22 mouse cellular contexts compared by ENCODE assay signal in genomic region chr9:62231046-62231445, GRCm38 (mm10). TPM values are rescaled to one million over a fixed set of nuclear protein-coding genes. Genes with fewer than 3 reads are reported as not detected.
DNase-seq lines count a peak whose midpoint lies in the region; TF ChIP-seq lines count a peak whose summit lies in the region.
"Had no signal": no experiment of that assay in that cellular context is flagged by ENCODE, and none has a peak within 500 bp of the region (broad histone marks: within the 10 kb centered on the region; RNA-seq: fewer than 3 reads in every experiment).

No protein-coding gene starts in this region.

- WGBS in heart, adult 2 months = 26% methylated on average over 3 of the region's 3 CpGs

- H3K27me3 ChIP-seq in heart, adult 2 months (ENCODE audit: control insufficient read depth, insufficient read depth, low read length) = no peaks in the 10 kb centered on the region
- H3K27me3 ChIP-seq: embryonic facial prominence, embryonic 15.5 days; forebrain, embryonic 12.5 days; midbrain, embryonic 13.5 days; stomach, embryonic 15.5 days had no signal

- H3K36me3 ChIP-seq in heart, adult 2 months (ENCODE audit: control insufficient read depth, insufficient read depth, low read length) = no peaks in the 10 kb centered on the region
- H3K36me3 ChIP-seq: embryonic facial prominence, embryonic 15.5 days; forebrain, embryonic 12.5 days; midbrain, embryonic 13.5 days; stomach, embryonic 15.5 days had no signal

- no peaks in the 10 kb centered on the region for H3K79me2 ChIP-seq in heart, adult 2 months (replicated peaks; ENCODE audit: control insufficient read depth, insufficient read depth, low read length)

- H3K4me1 ChIP-seq in heart, adult 2 months (ENCODE audit: control insufficient read depth, insufficient read depth, low read length) = peaks cover 4% of the 10 kb centered on the region
- H3K4me1 ChIP-seq: forebrain, embryonic 12.5 days; midbrain, embryonic 13.5 days had no signal

- no peak for TF ChIP-seq POLR2A in heart, adult 2 months (IDR thresholded peaks at IDR 0.05; ENCODE audit: insufficient read depth, low read depth, low read length)

- no peak overlapping the region for H3K9ac ChIP-seq in heart, adult 2 months (ENCODE audit: low read depth, low read length)
- H3K9ac ChIP-seq: embryonic facial prominence, embryonic 15.5 days; forebrain, embryonic 12.5 days; lung, embryonic 14.5 days; midbrain, embryonic 13.5 days; stomach, embryonic 15.5 days had no signal

- no peak overlapping the region for H3K27ac ChIP-seq in heart, adult 2 months
- H3K27ac ChIP-seq: embryonic facial prominence, embryonic 15.5 days; forebrain, embryonic 12.5 days; kidney, postnatal 0 days; midbrain, embryonic 13.5 days; stomach, embryonic 15.5 days had no signal

- H3K4me3 ChIP-seq in heart, adult 2 months = no peak overlapping the region
- H3K4me3 ChIP-seq: embryonic facial prominence, embryonic 15.5 days; forebrain, embryonic 12.5 days; midbrain, embryonic 13.5 days; myocyte; stomach, embryonic 15.5 days had no signal

- 0 out of 2 replicates have a peak, but pooled peaks have one; percentile 21 for TF ChIP-seq EP300 in heart, adult 2 months (IDR thresholded peaks at IDR 0.05; ENCODE audit: insufficient read depth, low read depth, low read length)

- no peak for TF ChIP-seq CTCF in heart, adult 2 months (IDR thresholded peaks at IDR 0.05)

- no peak for DNase-seq in heart, adult 2 months
- DNase-seq in heart, adult 8-10 months (ENCODE audit: low spot score) = no peak
- DNase-seq in testis, postnatal 10 days (ENCODE audit: low spot score) = peak; percentile 38
- DNase-seq in testis, postnatal 14 days (ENCODE audit: low spot score) = no peak
- peak; percentile 62 for DNase-seq in lung, postnatal 25 days (ENCODE audit: low spot score)
- DNase-seq in left cerebral cortex, postnatal 36 days (ENCODE audit: low spot score in 2 of 2) = no peak
- DNase-seq in adrenal gland, postnatal 14 days = no peak
- DNase-seq: B cell, adult 2 months; cerebellum, adult 8-10 months; lung, embryonic 14.5 days; retina, postnatal 1 day; thymus, postnatal 36 days had no signal

- intact Hi-C loops in heart, adult 2 months (cut with DNase I) = no loop called here
- intact Hi-C loops in left cerebral cortex, postnatal 36 days (cut with DNase I) = loop anchor here (5.0 kb wide), 1 partner anchor 49 kb away; no protein-coding TSS in a partner anchor

RNA-seq across cellular contexts. Expression of gene Spesp1, which starts 51.0 kb away (rescaled TPM):
- total RNA-seq in heart, adult 2 months (2021) = not detected
- 0.06 and 0.09 TPM in 2 replicates for polyA plus RNA-seq in heart, adult 2 months (2012; rRNA removed)
- total RNA-seq in heart, adult 8-10 months (2022) = not detected
- under 1 TPM in 1 of 2 experiments, not detected in 1; 0.16 TPM for total RNA-seq in left cerebral cortex, postnatal 36 days (2021)
- total RNA-seq in adrenal gland, postnatal 14 days (2021) = not detected in 2 replicates
- total RNA-seq: adrenal gland, adult 18-20 months; neutrophil, adult 5-6 weeks had no signal
- polyA plus RNA-seq: embryonic facial prominence, embryonic 15.5 days; forebrain, embryonic 12.5 days; heart, embryonic 16.5 days; kidney, postnatal 0 days; limb, embryonic 14.5 days; lung, embryonic 14.5 days; myocyte; stomach, embryonic 15.5 days had no signal

Comparison
In these comparisons a context has a peak if more than half of its experiments do, and no peak if none do; other contexts are left out.
1. DNase-seq: peak in testis, postnatal 10 days (single experiment) and lung, postnatal 25 days (single experiment); none in heart, adult 2 months (0 of 2), heart, adult 8-10 months (single experiment), testis, postnatal 14 days (single experiment), left cerebral cortex, postnatal 36 days (0 of 2) and adrenal gland, postnatal 14 days (single experiment).